Mouse (Mus musculus): ENCODE results near the gene Sf3b2.

DNA sequence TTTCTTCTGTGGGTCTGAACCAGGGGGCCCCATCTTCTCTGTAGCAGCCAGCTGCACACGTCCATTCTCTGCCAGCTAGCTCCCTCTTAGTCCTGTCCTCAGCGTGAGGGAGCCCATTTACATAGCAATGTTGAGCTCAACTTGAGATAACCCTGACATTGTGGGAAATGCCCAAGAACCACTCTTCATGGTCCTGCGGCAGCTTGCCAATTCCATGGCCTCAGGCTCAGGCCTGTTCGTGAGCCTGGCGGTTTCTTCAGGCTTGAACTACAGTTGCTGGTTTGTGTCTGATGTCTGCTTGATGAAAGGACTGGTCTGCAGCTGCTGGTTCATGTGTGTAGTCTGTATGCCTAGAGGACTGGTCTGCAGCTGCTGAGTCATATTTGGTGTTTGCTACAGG, 39.5 kb upstream of the Sf3b2 start:
- TF ChIP-seq POLR2A (IDR thresholded peaks at IDR 0.05; ENCODE audit: extremely low read depth, insufficient read depth, low read length) (no peak), CTCF (IDR thresholded peaks at IDR 0.05; ENCODE audit: extremely low read depth, insufficient read depth, low read length) (no peak)
